In genomic region chr3:59059022-59059541, GRCm38 (mm10) we compare ENCODE assay signal across 8 mouse cellular contexts. TPM values are rescaled to one million over a fixed set of nuclear protein-coding genes. Genes with fewer than 3 reads are reported as not detected.
DNase-seq lines count a peak whose midpoint lies in the region; ATAC-seq and TF ChIP-seq lines count a peak whose summit lies in the region.

No protein-coding gene starts in this region.

- no peak overlapping the region for H3K9ac ChIP-seq in CH12.LX (ENCODE audit: insufficient read depth, low read depth)
- peak overlapping the region; percentile 68 for H3K9ac ChIP-seq in heart, embryonic 13.5 days
- no peak overlapping the region for H3K9ac ChIP-seq in kidney, postnatal 0 days (ENCODE audit: low read depth, low read length)
- no peak overlapping the region for H3K9ac ChIP-seq in stomach, embryonic 16.5 days (ENCODE audit: low read length)

- H3K4me3 ChIP-seq in CH12.LX (replicated peaks in 1 of 3; ENCODE audit: low read depth in 2 of 3, low read length in 2 of 3, poor library complexity in 1 of 3) (peak overlapping the region in 1 of 3 experiments; percentile 15), myocyte (no peak overlapping the region)
- peak overlapping the region; percentile 50 for H3K4me3 ChIP-seq in erythroblast, embryonic 14.5 days (replicated peaks)
- peak overlapping the region; percentile 37 for H3K4me3 ChIP-seq in heart, embryonic 13.5 days
- H3K4me3 ChIP-seq in kidney, postnatal 0 days (replicated peaks; ENCODE audit: low read depth, low read length): no peak overlapping the region
- no peak overlapping the region for H3K4me3 ChIP-seq in stomach, embryonic 16.5 days (replicated peaks; ENCODE audit: low read length)

- no peak for TF ChIP-seq EP300 in CH12.LX (IDR thresholded peaks at IDR 0.05; ENCODE audit: low read length)

- dilution Hi-C loops in CH12.LX (cut with MboI; ENCODE audit: extremely low pct_ligation_motif_present, extremely low pct_unique_long_range_greater_than_20kb, low sequenced_read_pairs): no loop called here

- H3K9me3 ChIP-seq in CH12.LX (replicated peaks; ENCODE audit: low read length): no peaks in the 10 kb centered on the region
- no peaks in the 10 kb centered on the region for H3K9me3 ChIP-seq in erythroblast, embryonic 14.5 days (ENCODE audit: control insufficient read depth, low read length)
- H3K9me3 ChIP-seq in heart, embryonic 13.5 days: no peaks in the 10 kb centered on the region
- H3K9me3 ChIP-seq in kidney, postnatal 0 days (replicated peaks; ENCODE audit: low read length): no peaks in the 10 kb centered on the region
- no peaks in the 10 kb centered on the region for H3K9me3 ChIP-seq in stomach, embryonic 16.5 days (replicated peaks; ENCODE audit: control insufficient read depth, low read length)

- no peak overlapping the region for H3K27ac ChIP-seq in CH12.LX (ENCODE audit: insufficient read depth, low read depth)
- H3K27ac ChIP-seq in heart, embryonic 13.5 days (replicated peaks): peak overlapping the region; percentile 39; the same call in 1 of the 2 replicates
- H3K27ac ChIP-seq in kidney, postnatal 0 days: no peak overlapping the region
- H3K27ac ChIP-seq in stomach, embryonic 16.5 days (ENCODE audit: low read length): no peak overlapping the region

- peak; percentile 61 to 89 for TF ChIP-seq CTCF in CH12.LX (conservative IDR thresholded peaks at IDR 0.05 in 1 of 2, IDR thresholded peaks at IDR 0.05 in 1 of 2; ENCODE audit: low read depth in 2 of 2, low read length in 2 of 2)
- peak; percentile 83 for TF ChIP-seq CTCF in brain, embryonic 14.5 days (IDR thresholded peaks at IDR 0.05; ENCODE audit: borderline replicate concordance, extremely low read depth, insufficient read depth, insufficient read length)
- peak; percentile 85 for TF ChIP-seq CTCF in kidney, postnatal 0 days (IDR thresholded peaks at IDR 0.05; ENCODE audit: low read depth)

- peak; percentile 88 for TF ChIP-seq RAD21 in CH12.LX (IDR thresholded peaks at IDR 0.05; ENCODE audit: low read depth, low read length)

- H3K36me3 ChIP-seq in CH12.LX (replicated peaks in 1 of 2; ENCODE audit: control insufficient read depth in 1 of 2, insufficient read depth in 1 of 2, low read length in 1 of 2): no peaks in the 10 kb centered on the region
- H3K36me3 ChIP-seq in erythroblast, embryonic 14.5 days (ENCODE audit: control insufficient read depth): no peaks in the 10 kb centered on the region
- no peaks in the 10 kb centered on the region for H3K36me3 ChIP-seq in heart, embryonic 13.5 days
- no peaks in the 10 kb centered on the region for H3K36me3 ChIP-seq in kidney, postnatal 0 days (ENCODE audit: insufficient read depth, low read length)
- H3K36me3 ChIP-seq in myocyte (ENCODE audit: control insufficient read depth, insufficient read depth): no peaks in the 10 kb centered on the region
- no peaks in the 10 kb centered on the region for H3K36me3 ChIP-seq in stomach, embryonic 16.5 days (ENCODE audit: control insufficient read depth, insufficient read depth, low read length)

- peaks cover 11 to 26% of the 10 kb centered on the region in 2 experiments for H3K4me1 ChIP-seq in CH12.LX (ENCODE audit: control insufficient read depth in 1 of 2, insufficient read depth in 2 of 2)
- peaks cover 54% of the 10 kb centered on the region for H3K4me1 ChIP-seq in erythroblast, embryonic 14.5 days (ENCODE audit: control insufficient read depth)
- peaks cover 19% of the 10 kb centered on the region for H3K4me1 ChIP-seq in heart, embryonic 13.5 days
- no peaks in the 10 kb centered on the region for H3K4me1 ChIP-seq in kidney, postnatal 0 days (replicated peaks; ENCODE audit: insufficient read depth, low read length)
- no peaks in the 10 kb centered on the region for H3K4me1 ChIP-seq in stomach, embryonic 16.5 days (ENCODE audit: control insufficient read depth, insufficient read depth, low read length)

- DNase-seq in CH12.LX (ENCODE audit: extremely low read depth) (peak; percentile 85), liver (peak; percentile 78)
- DNase-seq in brain, embryonic 14.5 days (ENCODE audit: low read depth): peak; percentile 93
- DNase-seq in kidney, postnatal 0 days (ENCODE audit: low spot score): peak; percentile 93

- 0% methylated on average over 7 of the region's 7 CpGs for WGBS in heart, embryonic 13.5 days
- 6% methylated on average over 7 of the region's 7 CpGs for WGBS in kidney, postnatal 0 days
- 2% methylated on average over 7 of the region's 7 CpGs for WGBS in stomach, embryonic 16.5 days

- H3K4me2 ChIP-seq in CH12.LX (ENCODE audit: insufficient read depth, low read depth, poor library complexity, severe bottlenecking) (peak overlapping the region; percentile 90), myocyte (ENCODE audit: low read depth) (peak overlapping the region; percentile 28)
- H3K4me2 ChIP-seq in heart, embryonic 13.5 days: peak overlapping the region; percentile 66
- peak overlapping the region; percentile 1; the same call in 1 of the 2 replicates for H3K4me2 ChIP-seq in kidney, postnatal 0 days (ENCODE audit: low read length)
- H3K4me2 ChIP-seq in stomach, embryonic 16.5 days (ENCODE audit: low read depth, low read length): no peak overlapping the region

- ATAC-seq in heart, embryonic 13.5 days (ENCODE audit: extremely low read depth, insufficient number of reproducible peaks, low FRiP score, low TSS enrichment): peak; percentile 34; the same call in 1 of the 2 replicates
- peak; percentile 76 for ATAC-seq in kidney, postnatal 0 days (replicated peaks; ENCODE audit: low FRiP score, low read depth)
- ATAC-seq in stomach, embryonic 16.5 days (ENCODE audit: insufficient read depth, low FRiP score): peak; percentile 50; the same call in 1 of the 2 replicates

- H3K27me3 ChIP-seq in CH12.LX (replicated peaks) (no peaks in the 10 kb centered on the region), myocyte (ENCODE audit: control insufficient read depth, insufficient read depth, insufficient read length) (peaks cover 5% of the 10 kb centered on the region)
- H3K27me3 ChIP-seq in erythroblast, embryonic 14.5 days (ENCODE audit: control insufficient read depth): no peaks in the 10 kb centered on the region
- no peaks in the 10 kb centered on the region for H3K27me3 ChIP-seq in heart, embryonic 13.5 days (replicated peaks)
- H3K27me3 ChIP-seq in kidney, postnatal 0 days (ENCODE audit: insufficient read depth, low read length): no peaks in the 10 kb centered on the region
- H3K27me3 ChIP-seq in stomach, embryonic 16.5 days (ENCODE audit: control insufficient read depth, insufficient read depth, low read length): no peaks in the 10 kb centered on the region

- no peak overlapping the region for H3ac ChIP-seq in myocyte (ENCODE audit: control insufficient read depth, insufficient read length)

- TF ChIP-seq POLR2A in CH12.LX (IDR thresholded peaks at IDR 0.05; ENCODE audit: low read depth, low read length): no peak
- no peak for TF ChIP-seq POLR2A in brain, embryonic 14.5 days (IDR thresholded peaks at IDR 0.05; ENCODE audit: borderline replicate concordance, extremely low read depth, insufficient read depth, insufficient read length, poor library complexity, severe bottlenecking)
- no peak for TF ChIP-seq POLR2A in myocyte (IDR thresholded peaks at IDR 0.05; ENCODE audit: insufficient read length, low read depth)

- in situ Hi-C loops in CH12.LX (cut with MboI; ENCODE audit: low pct_ligation_motif_present, low pct_unique_long_range_greater_than_20kb, low sequenced_read_pairs): loop anchor here (5.0 kb wide), 1 partner anchor 77 kb away; no protein-coding TSS in a partner anchor

- H3K79me2 ChIP-seq in CH12.LX (replicated peaks; ENCODE audit: control insufficient read depth, extremely low read depth, insufficient read depth, poor library complexity, severe bottlenecking) (no peaks in the 10 kb centered on the region), myocyte (ENCODE audit: control insufficient read depth, insufficient read depth) (no peaks in the 10 kb centered on the region)

TF ChIP-seq in CH12.LX, 34 proteins besides CTCF, POLR2A, EP300 and RAD21:
- TF ChIP-seq SMC3 (IDR thresholded peaks at IDR 0.05; ENCODE audit: low read depth, low read length) (peak; percentile 82), MEF2A (IDR thresholded peaks at IDR 0.05; ENCODE audit: borderline replicate concordance, low read depth, low read length) (no peak)

TF ChIP-seq in myocyte, 11 proteins besides CTCF, POLR2A, EP300 and RAD21:
- TF ChIP-seq REST (IDR thresholded peaks at IDR 0.05; ENCODE audit: insufficient read depth, insufficient read length): no peak

RNA-seq across cellular contexts. Expression of gene Gpr171, which starts 42.5 kb away (rescaled TPM):
- 12.6 and 15.4 TPM in 2 replicates for total RNA-seq in CH12.LX (2012; rRNA removed)
- total RNA-seq in CH12.LX (2014; rRNA removed): 59.4 and 65.8 TPM in 2 replicates
- polyA plus RNA-seq in CH12.LX (2012; ENCODE audit: insufficient read length, low read depth): 18.4 and 20.9 TPM in 2 replicates
- polyA plus RNA-seq in brain, embryonic 14.5 days (2012; rRNA removed): not detected in 2 replicates
- polyA plus RNA-seq in erythroblast, embryonic 14.5 days (2012): not detected in 2 replicates
- polyA plus RNA-seq in heart, embryonic 13.5 days (2015; fragmentation: Nextera tagmentation; extraction: Ambion mirVana): 0.66 and 0.68 TPM in 2 replicates
- 0.20 and 0.27 TPM in 2 replicates for polyA plus RNA-seq in kidney, postnatal 0 days (2015; fragmentation: Nextera tagmentation; extraction: Ambion mirVana)
- not detected for polyA plus RNA-seq in myocyte (2012; fragmentation: generic; extraction: Trizol)
- 0.81 and 1.0 TPM in 2 replicates for polyA plus RNA-seq in stomach, embryonic 16.5 days (2015; fragmentation: Nextera tagmentation; extraction: Ambion mirVana)

RNA-seq across cellular contexts. Expression of gene Med12l, which starts 53.5 kb away (rescaled TPM):
- total RNA-seq in CH12.LX (2012; rRNA removed): 0.59 and 0.93 TPM in 2 replicates
- 1.4 and 1.5 TPM in 2 replicates for total RNA-seq in CH12.LX (2014; rRNA removed)
- 1.8 and 2.0 TPM in 2 replicates for polyA plus RNA-seq in CH12.LX (2012; ENCODE audit: insufficient read length, low read depth)
- 9.8 and 12.3 TPM in 2 replicates for polyA plus RNA-seq in brain, embryonic 14.5 days (2012; rRNA removed)
- 0.02 TPM in 1 of 2 replicates, not detected in the other for polyA plus RNA-seq in erythroblast, embryonic 14.5 days (2012)
- 2.2 and 2.3 TPM in 2 replicates for polyA plus RNA-seq in heart, embryonic 13.5 days (2015; fragmentation: Nextera tagmentation; extraction: Ambion mirVana)
- 0.82 and 0.98 TPM in 2 replicates for polyA plus RNA-seq in kidney, postnatal 0 days (2015; fragmentation: Nextera tagmentation; extraction: Ambion mirVana)
- 0.01 TPM for polyA plus RNA-seq in myocyte (2012; fragmentation: generic; extraction: Trizol)
- 1.2 and 1.4 TPM in 2 replicates for polyA plus RNA-seq in stomach, embryonic 16.5 days (2015; fragmentation: Nextera tagmentation; extraction: Ambion mirVana)

Comparison
In these comparisons a context has a peak if more than half of its experiments do, and no peak if none do; other contexts are left out.
1. H3K4me3 ChIP-seq: peak in erythroblast, embryonic 14.5 days (single experiment) and heart, embryonic 13.5 days (single experiment); none in kidney, postnatal 0 days (single experiment), myocyte (single experiment) and stomach, embryonic 16.5 days (single experiment).
2. Peak in every context shown above with its lines, with median percentiles within 50 percentile points of each other: DNase-seq, CTCF ChIP-seq and ATAC-seq.